Mouse (Mus musculus) hindbrain, embryonic 16.5 days (tissue): ENCODE measurements at regions not wholly inside any gene's neighbourhood (a gene's known extent, or its start where the extent isn't known, plus 50 kb on each side); places are given as distances from the start of the nearest gene placed in this dataset.

Source experiments
- ATAC-seq: fragments of 200-750 bp; cut with Nextera tagmentation; 2 replicates; pipeline ENCODE4 v1.8.0; 2017; ENCODE audit warnings: moderate TSS enrichment, moderate library complexity
- H3K27ac ChIP-seq: fragments of 300-500 bp; sonication (generic); 2 replicates; pipeline ENCODE4 v1.5.1; 2014; ENCODE audit warnings: low read depth, mild to moderate bottlenecking, control low read depth, low read length, moderate library complexity
- H3K27me3 ChIP-seq: fragments of 300-500 bp; sonication (generic); replicated peaks from 2 replicates; pipeline ENCODE4 v1.6.1; 2014; ENCODE audit warnings: low read length; ENCODE audit not compliant: control insufficient read depth, insufficient read depth
- H3K36me3 ChIP-seq: fragments of 300-500 bp; sonication (generic); 2 replicates; pipeline ENCODE4 v1.6.1; 2014; ENCODE audit warnings: mild to moderate bottlenecking, low read length, moderate library complexity, mixed read lengths; ENCODE audit not compliant: control insufficient read depth, insufficient read depth
- H3K4me1 ChIP-seq: fragments of 300-500 bp; sonication (generic); 2 replicates; pipeline ENCODE4 v1.6.1; 2014; ENCODE audit warnings: low read depth, low read length; ENCODE audit not compliant: control insufficient read depth, insufficient read depth
- H3K4me2 ChIP-seq: fragments of 300-500 bp; sonication (generic); 2 replicates; pipeline ENCODE4 v1.6.1; 2014; ENCODE audit warnings: mild to moderate bottlenecking, low read length, control low read depth, moderate library complexity
- H3K4me3 ChIP-seq: fragments of 300-500 bp; sonication (generic); 2 replicates; pipeline ENCODE4 v1.5.1; 2014; ENCODE audit warnings: mild to moderate bottlenecking, low read length, control low read depth, moderate library complexity
- H3K9ac ChIP-seq: fragments of 300-500 bp; sonication (generic); 2 replicates; pipeline ENCODE4 v1.6.1; 2014; ENCODE audit warnings: low read depth, mild to moderate bottlenecking, control low read depth, low read length, moderate library complexity
- H3K9me3 ChIP-seq: fragments of 300-500 bp; sonication (generic); 2 replicates; pipeline ENCODE4 v1.6.1; 2014; ENCODE audit warnings: mild to moderate bottlenecking, low read length, moderate library complexity; ENCODE audit not compliant: control insufficient read depth
- WGBS: fragments of 180-500 bp; shearing (Covaris S2); extraction: QIAGEN DNeasy Blood & Tissue Kit; methylation state at CpG from one replicate; pipeline ENCODE4 v1.1.7; 2014; 5-methylcytosine and 5-hydroxymethylcytosine counted together

DNA sequence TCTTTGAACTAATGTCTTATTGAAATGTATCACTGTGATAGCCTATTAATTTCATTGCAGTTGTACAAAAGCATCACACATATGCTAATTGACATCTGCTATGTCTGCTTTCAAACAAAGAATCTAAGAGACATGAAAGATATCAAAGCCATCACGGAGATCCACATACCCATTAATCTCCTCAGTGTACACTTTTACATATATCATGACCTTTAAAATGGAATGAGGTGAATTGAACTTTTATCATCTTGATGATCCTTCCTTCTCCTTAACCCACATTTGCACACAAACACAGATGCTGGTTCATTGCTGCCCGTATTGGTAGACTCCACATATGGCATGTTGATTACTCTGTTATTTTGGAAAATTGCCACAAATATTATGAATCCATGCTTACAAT, 570.2 kb upstream of the Robo1 start:
- WGBS, result 52% methylated on average over 2 of the region's 2 CpGs
- Histone ChIP-seq H3K4me2 (no peak overlapping the region), H3K9ac (no peak overlapping the region), H3K9me3 (no peaks in the 10 kb centered on the region), H3K27me3 (no peaks in the 10 kb centered on the region), H3K4me1 (no peaks in the 10 kb centered on the region), H3K27ac (no peak overlapping the region), H3K4me3 (no peak overlapping the region), H3K36me3 (no peaks in the 10 kb centered on the region)
- no peak for ATAC-seq

GRCm38 (mm10) chr16:71739104-71739503, 569.0 kb upstream of the Robo1 start:
- no peak overlapping the region for H3K27ac ChIP-seq
- H3K36me3 ChIP-seq, result no peaks in the 10 kb centered on the region
- H3K9me3 ChIP-seq, result no peaks in the 10 kb centered on the region
- no peak overlapping the region for H3K9ac ChIP-seq
- ATAC-seq, result no peak
- no peaks in the 10 kb centered on the region for H3K4me1 ChIP-seq
- H3K4me2 ChIP-seq, result no peak overlapping the region
- 92% methylated on average over 5 of the region's 5 CpGs for WGBS
- no peak overlapping the region for H3K4me3 ChIP-seq
- no peaks in the 10 kb centered on the region for H3K27me3 ChIP-seq

- H3K36me3 ChIP-seq, result no peaks in the 10 kb centered on the region
- H3K27ac ChIP-seq, result no peak overlapping the region
- H3K4me1 ChIP-seq, result no peaks in the 10 kb centered on the region
- no peaks in the 10 kb centered on the region for H3K9me3 ChIP-seq
- H3K9ac ChIP-seq, result no peak overlapping the region
- no peak overlapping the region for H3K4me2 ChIP-seq
- no peak overlapping the region for H3K4me3 ChIP-seq
- no peak for ATAC-seq
- H3K27me3 ChIP-seq, result no peaks in the 10 kb centered on the region
These were observed 527.2 kb upstream of the Robo1 start for GRCm38 (mm10) chr16:71780945-71781344.

DNA sequence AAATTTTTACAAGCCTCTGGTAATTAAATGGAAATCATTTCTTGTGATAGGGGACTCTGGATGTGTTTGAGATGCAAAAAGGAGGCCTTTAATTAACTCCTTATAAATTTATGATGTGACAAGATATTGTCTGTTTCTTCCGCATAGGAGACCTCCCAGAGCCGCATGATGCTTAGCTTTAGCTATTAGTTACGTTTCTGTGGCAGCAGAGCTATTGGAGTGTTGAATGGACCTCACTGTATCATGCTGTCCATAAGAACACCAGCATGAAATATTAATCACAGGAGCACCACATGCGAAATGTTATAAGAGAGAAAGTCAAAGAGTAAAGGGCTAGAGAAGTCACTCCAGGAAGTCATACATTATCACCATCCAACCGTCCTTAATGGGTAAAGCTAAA, 495.3 kb upstream of the Robo1 start:
- no peaks in the 10 kb centered on the region for H3K36me3 ChIP-seq
- no peaks in the 10 kb centered on the region for H3K9me3 ChIP-seq
- no peak overlapping the region for H3K4me3 ChIP-seq
- 43% methylated on average over 5 of the region's 5 CpGs for WGBS
- no peak overlapping the region for H3K4me2 ChIP-seq
- H3K4me1 ChIP-seq, result no peaks in the 10 kb centered on the region
- ATAC-seq, result no peak
- H3K27me3 ChIP-seq, result no peaks in the 10 kb centered on the region
- H3K27ac ChIP-seq, result no peak overlapping the region
- H3K9ac ChIP-seq, result no peak overlapping the region

DNA sequence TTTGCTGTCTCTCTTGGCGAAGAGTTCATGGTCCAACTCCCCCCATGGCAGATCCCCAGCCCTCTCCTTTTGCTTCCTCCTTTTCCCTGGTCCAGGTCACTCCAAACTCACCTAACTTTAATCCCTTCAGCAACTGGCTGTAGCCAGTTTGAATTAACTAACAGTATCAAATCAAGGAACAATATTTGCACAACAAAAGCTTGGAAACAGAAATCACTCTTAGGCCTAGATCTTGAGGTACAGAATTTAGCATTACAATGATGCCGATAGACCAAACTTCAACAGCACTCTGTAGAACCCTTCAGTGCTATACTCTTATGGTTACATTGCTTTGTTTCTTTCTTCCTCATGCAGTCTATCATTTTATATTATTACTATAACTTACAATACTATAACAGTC, 472.8 kb upstream of the Robo1 start:
- no peak overlapping the region for H3K4me3 ChIP-seq
- H3K9me3 ChIP-seq, result no peaks in the 10 kb centered on the region
- no peaks in the 10 kb centered on the region for H3K4me1 ChIP-seq
- no peak for ATAC-seq
- H3K27me3 ChIP-seq, result no peaks in the 10 kb centered on the region
- no peak overlapping the region for H3K27ac ChIP-seq
- 88% methylated on average over 2 of the region's 2 CpGs for WGBS
- H3K4me2 ChIP-seq, result no peak overlapping the region
- no peak overlapping the region for H3K9ac ChIP-seq
- H3K36me3 ChIP-seq, result no peaks in the 10 kb centered on the region

GRCm38 (mm10) chr16:71850097-71850496, 458.0 kb upstream of the Robo1 start:
- Histone ChIP-seq H3K4me2 (no peak overlapping the region), H3K27me3 (no peaks in the 10 kb centered on the region), H3K9ac (no peak overlapping the region), H3K4me1 (no peaks in the 10 kb centered on the region), H3K9me3 (no peaks in the 10 kb centered on the region), H3K27ac (no peak overlapping the region), H3K36me3 (no peaks in the 10 kb centered on the region), H3K4me3 (no peak overlapping the region)
- ATAC-seq, result no peak
- 83% methylated on average over 3 of the region's 3 CpGs for WGBS

DNA sequence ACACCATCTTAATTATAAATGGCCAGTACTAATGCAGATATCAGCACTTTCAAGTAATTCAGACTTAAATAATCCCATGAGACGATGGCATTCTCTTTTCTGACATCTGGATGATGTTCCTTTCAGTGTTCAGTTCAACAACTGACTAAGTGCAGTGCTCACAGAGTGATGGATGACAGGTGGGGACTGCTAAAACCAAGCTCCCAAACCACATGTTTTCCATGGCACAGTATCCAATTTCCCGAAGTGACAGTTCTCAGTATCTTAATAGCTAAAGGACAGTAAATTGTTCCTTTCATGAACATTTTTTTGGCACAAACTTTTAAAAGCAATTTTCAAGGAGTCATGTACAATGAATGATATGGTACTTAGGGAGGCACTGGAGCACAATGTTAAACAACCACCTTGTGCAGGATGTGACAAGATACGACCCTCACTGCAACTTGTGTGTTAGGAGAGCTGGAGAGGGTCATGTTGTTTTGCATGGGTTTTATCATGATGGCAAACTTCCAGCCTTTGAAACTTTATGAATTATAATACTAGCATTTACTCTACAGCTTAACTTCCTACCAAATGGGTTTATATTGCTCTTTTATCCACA, 456.4 kb upstream of the Robo1 start:
- Histone ChIP-seq H3K4me3 (no peak overlapping the region), H3K4me1 (no peaks in the 10 kb centered on the region), H3K27me3 (no peaks in the 10 kb centered on the region), H3K36me3 (no peaks in the 10 kb centered on the region), H3K9me3 (no peaks in the 10 kb centered on the region), H3K9ac (no peak overlapping the region), H3K4me2 (no peak overlapping the region), H3K27ac (no peak overlapping the region)
- 74% methylated on average over 3 of the region's 3 CpGs for WGBS
- no peak for ATAC-seq

- Histone ChIP-seq H3K9me3 (no peaks in the 10 kb centered on the region), H3K36me3 (no peaks in the 10 kb centered on the region), H3K4me3 (no peak overlapping the region), H3K27ac (no peak overlapping the region), H3K4me1 (no peaks in the 10 kb centered on the region), H3K27me3 (no peaks in the 10 kb centered on the region), H3K4me2 (no peak overlapping the region), H3K9ac (no peak overlapping the region)
- no peak for ATAC-seq
These were observed 450.2 kb upstream of the Robo1 start for GRCm38 (mm10) chr16:71857877-71858276.

- H3K27ac ChIP-seq, result no peak overlapping the region
- no peak for ATAC-seq
- no peaks in the 10 kb centered on the region for H3K4me1 ChIP-seq
- no peak overlapping the region for H3K4me2 ChIP-seq
- H3K9me3 ChIP-seq, result no peaks in the 10 kb centered on the region
- 91% methylated on average over 2 of the region's 2 CpGs for WGBS
- no peaks in the 10 kb centered on the region for H3K36me3 ChIP-seq
- H3K9ac ChIP-seq, result no peak overlapping the region
- no peak overlapping the region for H3K4me3 ChIP-seq
- no peaks in the 10 kb centered on the region for H3K27me3 ChIP-seq
These were observed 447.9 kb upstream of the Robo1 start for GRCm38 (mm10) chr16:71860205-71860604.

- H3K27ac ChIP-seq, result no peak overlapping the region
- H3K36me3 ChIP-seq, result no peaks in the 10 kb centered on the region
- WGBS, result 80% methylated on average over 4 of the region's 4 CpGs
- H3K4me1 ChIP-seq, result no peaks in the 10 kb centered on the region
- H3K4me2 ChIP-seq, result no peak overlapping the region
- no peak for ATAC-seq
- H3K9ac ChIP-seq, result no peak overlapping the region
- H3K9me3 ChIP-seq, result no peaks in the 10 kb centered on the region
- no peaks in the 10 kb centered on the region for H3K27me3 ChIP-seq
- H3K4me3 ChIP-seq, result no peak overlapping the region
These were observed 422.4 kb upstream of the Robo1 start for GRCm38 (mm10) chr16:71885701-71886100.
